Comparison of ENCODE assay signal across 33 mouse cellular contexts in the genomic region with DNA sequence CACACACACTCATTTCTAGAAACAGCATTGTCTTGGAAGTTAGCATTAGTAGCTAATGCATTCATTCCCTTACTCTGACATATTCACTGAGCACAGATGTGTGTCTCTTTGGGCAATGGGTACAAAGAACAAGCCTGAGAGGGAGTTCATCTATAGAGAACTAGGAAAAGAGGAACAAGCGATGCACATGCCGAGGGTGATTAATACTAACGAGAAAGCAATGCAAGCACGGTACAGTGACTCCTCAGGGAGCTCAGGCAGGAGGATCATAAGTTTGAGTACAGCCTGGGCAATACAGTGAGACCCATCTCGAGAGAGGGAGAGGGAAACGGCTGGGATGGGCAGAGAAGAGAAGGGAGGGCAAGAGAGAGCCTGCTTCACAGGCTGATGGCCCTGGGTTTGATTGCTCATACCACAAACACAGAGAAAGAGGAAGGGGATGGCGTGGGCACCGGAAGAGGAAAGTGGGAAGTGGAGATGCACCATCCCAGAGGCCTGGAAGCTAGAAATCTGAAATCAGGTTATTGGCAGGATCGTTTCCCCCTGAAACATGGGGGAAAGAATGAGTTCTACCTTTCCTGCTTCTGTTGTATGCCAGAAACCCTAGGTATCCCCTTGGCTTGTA. TPM values are rescaled to one million over a fixed set of nuclear protein-coding genes. Genes with fewer than 3 reads are reported as not detected.
DNase-seq lines count a peak whose midpoint lies in the region; TF ChIP-seq lines count a peak whose summit lies in the region.
"Had no signal": no experiment of that assay in that cellular context is flagged by ENCODE, and none has a peak within 500 bp of the region (broad histone marks: within the 10 kb centered on the region; RNA-seq: fewer than 3 reads in every experiment).

No protein-coding gene starts in this region.

- 81% methylated on average over 9 of the region's 9 CpGs for WGBS in embryonic facial prominence, embryonic 10.5 days

- no peak for TF ChIP-seq POLR2A in MEL (IDR thresholded peaks at IDR 0.05; ENCODE audit: control insufficient read depth in 1 of 2, insufficient read depth in 1 of 2, low read depth in 1 of 2, low read length in 2 of 2, poor library complexity in 1 of 2)

- 0 out of 4 replicates have a peak, but pooled peaks of 1 of the 2 experiments have one; percentile 6 for TF ChIP-seq EP300 in MEL (IDR thresholded peaks at IDR 0.05; ENCODE audit: low read depth in 1 of 2, low read length in 2 of 2)

- H3K27ac ChIP-seq in MEL (ENCODE audit: control insufficient read depth, low read depth, low read length), result no peak overlapping the region
- 0 out of 2 replicates have a peak overlapping the region, but pooled peaks have one; percentile 7 for H3K27ac ChIP-seq in brown adipose tissue, adult 24 weeks (replicated peaks; ENCODE audit: low read depth, low read length)
- no peak overlapping the region for H3K27ac ChIP-seq in embryonic facial prominence, embryonic 10.5 days (replicated peaks)
- H3K27ac ChIP-seq: embryonic facial prominence, embryonic 13.5 days; heart, adult 2 months; hindbrain, embryonic 12.5 days; hindbrain, postnatal 0 days; limb, embryonic 10.5 days; limb, embryonic 15.5 days; liver, embryonic 13.5 days; midbrain, embryonic 12.5 days; neural tube, embryonic 13.5 days; stomach, embryonic 15.5 days had no signal

- TF ChIP-seq CTCF in MEL (IDR thresholded peaks at IDR 0.05 in 2 of 3, conservative IDR thresholded peaks at IDR 0.05 in 1 of 3; ENCODE audit: control insufficient read depth in 1 of 3, insufficient read depth in 1 of 3, low read depth in 2 of 3, low read length in 3 of 3, poor library complexity in 1 of 3, severe bottlenecking in 1 of 3), result no peak

- no peaks in the 10 kb centered on the region for H3K9me3 ChIP-seq in MEL (replicated peaks; ENCODE audit: insufficient read depth, low read length)
- no peaks in the 10 kb centered on the region for H3K9me3 ChIP-seq in megakaryocyte, embryonic 14.5 days
- H3K9me3 ChIP-seq in embryonic facial prominence, embryonic 10.5 days, result no peaks in the 10 kb centered on the region
- H3K9me3 ChIP-seq: embryonic facial prominence, embryonic 13.5 days; G1E; hindbrain, embryonic 12.5 days; limb, embryonic 10.5 days; limb, embryonic 15.5 days; liver, embryonic 13.5 days; midbrain, embryonic 12.5 days; neural tube, embryonic 13.5 days; stomach, embryonic 15.5 days had no signal

- H3K4me1 ChIP-seq in MEL (ENCODE audit: control insufficient read depth in 1 of 2, insufficient read depth in 2 of 2, low read length in 2 of 2), result 0 out of 4 replicates have a peak, but pooled peaks cover 0 to 6% of the 10 kb centered on the region in 2 experiments
- peaks cover 3% of the 10 kb centered on the region; the same call in 1 of the 2 replicates for H3K4me1 ChIP-seq in brown adipose tissue, adult 24 weeks (ENCODE audit: control insufficient read depth, insufficient read depth, insufficient read length, low read length)
- no peaks in the 10 kb centered on the region; the same call in 1 of the 2 replicates for H3K4me1 ChIP-seq in megakaryocyte, embryonic 14.5 days
- H3K4me1 ChIP-seq in embryonic facial prominence, embryonic 10.5 days, result no peaks in the 10 kb centered on the region
- H3K4me1 ChIP-seq: embryonic facial prominence, embryonic 13.5 days; hindbrain, embryonic 12.5 days; limb, embryonic 10.5 days; limb, embryonic 15.5 days; midbrain, embryonic 12.5 days; neural tube, embryonic 13.5 days; stomach, embryonic 15.5 days had no signal

- no peaks in the 10 kb centered on the region for H3K79me2 ChIP-seq in MEL (ENCODE audit: control insufficient read depth, insufficient read depth, low read length, poor library complexity)

- H3K36me3 ChIP-seq in MEL (ENCODE audit: control insufficient read depth in 1 of 2, insufficient read depth in 2 of 2, low read length in 2 of 2), result no peaks in the 10 kb centered on the region
- H3K36me3 ChIP-seq in megakaryocyte, embryonic 14.5 days (replicated peaks; ENCODE audit: low read length), result no peaks in the 10 kb centered on the region
- H3K36me3 ChIP-seq in embryonic facial prominence, embryonic 10.5 days (replicated peaks), result no peaks in the 10 kb centered on the region
- H3K36me3 ChIP-seq: embryonic facial prominence, embryonic 13.5 days; G1E; hindbrain, embryonic 12.5 days; limb, embryonic 10.5 days; limb, embryonic 15.5 days; midbrain, embryonic 12.5 days; neural tube, embryonic 13.5 days; stomach, embryonic 15.5 days had no signal

- no peak overlapping the region for H3K9ac ChIP-seq in MEL (ENCODE audit: control insufficient read depth, low read depth, low read length, poor library complexity, severe bottlenecking)
- H3K9ac ChIP-seq: embryonic facial prominence, embryonic 13.5 days; forebrain, postnatal 0 days; hindbrain, embryonic 12.5 days; limb, embryonic 15.5 days; liver, embryonic 13.5 days; midbrain, embryonic 12.5 days; neural tube, embryonic 13.5 days; stomach, embryonic 15.5 days had no signal

- H3K4me3 ChIP-seq in MEL (ENCODE audit: control insufficient read depth in 1 of 2, insufficient read depth in 1 of 2, low read depth in 2 of 2, low read length in 2 of 2), result no peak overlapping the region
- no peak overlapping the region for H3K4me3 ChIP-seq in brown adipose tissue, adult 24 weeks (ENCODE audit: insufficient read depth, low read depth, low read length)
- H3K4me3 ChIP-seq in megakaryocyte, embryonic 14.5 days (replicated peaks), result peak overlapping the region; percentile 57
- H3K4me3 ChIP-seq in embryonic facial prominence, embryonic 10.5 days, result no peak overlapping the region
- H3K4me3 ChIP-seq: embryonic facial prominence, embryonic 13.5 days; heart, adult 2 months; hindbrain, embryonic 12.5 days; limb, embryonic 10.5 days; limb, embryonic 15.5 days; liver, embryonic 13.5 days; midbrain, embryonic 12.5 days; neural tube, embryonic 13.5 days; stomach, embryonic 15.5 days had no signal

- DNase-seq in MEL (ENCODE audit: low read depth, low spot score), result peak; percentile 63
- DNase-seq in embryonic facial prominence, embryonic 10.5 days (ENCODE audit: low spot score), result no peak
- no peak for DNase-seq in cerebellum, postnatal 10 days
- DNase-seq in ovary, postnatal 14 days (ENCODE audit: low spot score), result no peak
- DNase-seq: adrenal gland, adult 2 months; adrenal gland, postnatal 36 days; cerebellum, adult 8-10 months; cerebellum, postnatal 36 days; embryo, embryonic 11 days; forebrain, postnatal 0 days; gastrocnemius, postnatal 25 days; heart, adult 2 months; kidney, adult 11 months; kidney, postnatal 14 days; layer of hippocampus, adult 9-11 months; liver, embryonic 13.5 days; lung, adult 18-20 months; retina, postnatal 1 day; right cerebral cortex, postnatal 14 days had no signal

- no peak for TF ChIP-seq RAD21 in MEL (IDR thresholded peaks at IDR 0.05; ENCODE audit: low read depth, low read length)

- H3K27me3 ChIP-seq in MEL (ENCODE audit: control insufficient read depth in 1 of 2, insufficient read depth in 2 of 2, low read length in 2 of 2), result peaks cover 0 to 2% of the 10 kb centered on the region in 2 experiments; a peak in 2 of 4 replicates
- peaks cover 27% of the 10 kb centered on the region for H3K27me3 ChIP-seq in megakaryocyte, embryonic 14.5 days (replicated peaks)
- no peaks in the 10 kb centered on the region for H3K27me3 ChIP-seq in embryonic facial prominence, embryonic 10.5 days (replicated peaks; ENCODE audit: low read depth, poor library complexity, severe bottlenecking)
- H3K27me3 ChIP-seq: embryonic facial prominence, embryonic 13.5 days; hindbrain, embryonic 12.5 days; limb, embryonic 15.5 days; liver, embryonic 13.5 days; midbrain, embryonic 12.5 days; neural tube, embryonic 13.5 days; stomach, embryonic 15.5 days had no signal

TF ChIP-seq in MEL, 35 proteins besides CTCF, POLR2A, EP300 and RAD21 (continues in another document):
- TF ChIP-seq MYC (IDR thresholded peaks at IDR 0.05; ENCODE audit: low read depth, low read length) (no peak), MAFK (IDR thresholded peaks at IDR 0.05; ENCODE audit: borderline replicate concordance, low read depth, low read length) (no peak), SIN3A (IDR thresholded peaks at IDR 0.05; ENCODE audit: low read length) (no peak), MXI1 (IDR thresholded peaks at IDR 0.05; ENCODE audit: low read depth, low read length) (no peak), MEF2A (IDR thresholded peaks at IDR 0.05; ENCODE audit: extremely low read depth, insufficient replicate concordance, low read depth, low read length, poor library complexity, severe bottlenecking) (no peak), USF2 (IDR thresholded peaks at IDR 0.05; ENCODE audit: borderline replicate concordance in 1 of 2, insufficient read depth in 1 of 2, low read depth in 1 of 2, low read length in 2 of 2) (no peak), GABPA (IDR thresholded peaks at IDR 0.05; ENCODE audit: low read depth, low read length) (no peak), POLR2AphosphoS5 (IDR thresholded peaks at IDR 0.05; ENCODE audit: borderline replicate concordance, low read depth, low read length) (no peak)

RNA-seq across cellular contexts. Expression of a gene that starts 19.5 kb away (rescaled TPM):
- total RNA-seq in MEL (2012; rRNA removed), result not detected in 2 replicates
- under 1 TPM in 1 of 2 experiments, not detected in 1; 0.04 TPM for polyA plus RNA-seq in MEL (2012; ENCODE audit: insufficient read depth in 1 of 2, insufficient read length in 2 of 2, low read depth in 1 of 2, low replicate concordance in 2 of 2, missing spikeins in 1 of 2)
- polyA plus RNA-seq in brown adipose tissue, adult 24 weeks (2012; ENCODE audit: insufficient read depth, insufficient read length, missing spikeins), result 1.1 TPM in 1 of 2 replicates, not detected in the other
- not detected in 2 replicates for polyA plus RNA-seq in megakaryocyte, embryonic 14.5 days (2012; ENCODE audit: insufficient read depth, low replicate concordance)
- polyA plus RNA-seq in embryonic facial prominence, embryonic 10.5 days (2016; fragmentation: Nextera tagmentation; extraction: Ambion mirVana), result 0.05 TPM in 1 of 2 replicates, not detected in the other
- total RNA-seq: forebrain, postnatal 0 days; gastrocnemius, postnatal 25 days; heart, adult 2 months; heart, postnatal 36 days had no signal
- polyA plus RNA-seq: C2C12; forebrain, embryonic 11.5 days; hindbrain, embryonic 12.5 days; midbrain, embryonic 12.5 days had no signal

RNA-seq across cellular contexts. Expression of a gene that starts 48.7 kb away (rescaled TPM):
- total RNA-seq in MEL (2012; rRNA removed), result 30.1 and 32.4 TPM in 2 replicates
- 10 to 100 TPM; 30.2 to 59.1 TPM for polyA plus RNA-seq in MEL (2012; ENCODE audit: insufficient read depth in 1 of 2, insufficient read length in 2 of 2, low read depth in 1 of 2, low replicate concordance in 2 of 2, missing spikeins in 1 of 2)
- polyA plus RNA-seq in brown adipose tissue, adult 24 weeks (2012; ENCODE audit: insufficient read depth, insufficient read length, missing spikeins), result 29.4 and 34.1 TPM in 2 replicates
- 0.56 and 2.6 TPM in 2 replicates for polyA plus RNA-seq in megakaryocyte, embryonic 14.5 days (2012; ENCODE audit: insufficient read depth, low replicate concordance)
- polyA plus RNA-seq in embryonic facial prominence, embryonic 10.5 days (2016; fragmentation: Nextera tagmentation; extraction: Ambion mirVana), result 10.9 and 16.2 TPM in 2 replicates

RNA-seq across cellular contexts. Expression of a gene that starts 48.7 kb away (rescaled TPM):
- total RNA-seq in MEL (2012; rRNA removed), result 10.0 and 10.1 TPM in 2 replicates
- polyA plus RNA-seq in MEL (2012; ENCODE audit: insufficient read depth in 1 of 2, insufficient read length in 2 of 2, low read depth in 1 of 2, low replicate concordance in 2 of 2, missing spikeins in 1 of 2), result 10 to 100 TPM in 1 of 2 experiments, not detected in 1; 18.8 TPM
- polyA plus RNA-seq in brown adipose tissue, adult 24 weeks (2012; ENCODE audit: insufficient read depth, insufficient read length, missing spikeins), result 19.4 and 22.1 TPM in 2 replicates
- polyA plus RNA-seq in megakaryocyte, embryonic 14.5 days (2012; ENCODE audit: insufficient read depth, low replicate concordance), result 5.0 TPM in 1 of 2 replicates, not detected in the other
- polyA plus RNA-seq in embryonic facial prominence, embryonic 10.5 days (2016; fragmentation: Nextera tagmentation; extraction: Ambion mirVana), result 14.4 and 14.8 TPM in 2 replicates
